In genomic region chr7:4764946-4765710, GRCm38 (mm10) we compare ENCODE assay signal across 22 mouse cellular contexts. TPM values are rescaled to one million over a fixed set of nuclear protein-coding genes. Genes with fewer than 3 reads are reported as not detected.
DNase-seq lines count a peak whose midpoint lies in the region; ATAC-seq and TF ChIP-seq lines count a peak whose summit lies in the region.
"Had no signal": no experiment of that assay in that cellular context is flagged by ENCODE, and none has a peak within 500 bp of the region (broad histone marks: within the 10 kb centered on the region; RNA-seq: fewer than 3 reads in every experiment).

No protein-coding gene starts in this region.

- WGBS in forebrain, embryonic 12.5 days = 5% methylated on average over 4 of the region's 4 CpGs
- WGBS in forebrain, postnatal 0 days = 3% methylated on average over 4 of the region's 4 CpGs
- 9% methylated on average over 4 of the region's 4 CpGs for WGBS in stomach, postnatal 0 days
- WGBS in kidney, embryonic 14.5 days = 20% methylated on average over 4 of the region's 4 CpGs

- TF ChIP-seq CTCF in forebrain, postnatal 0 days (IDR thresholded peaks at IDR 0.05; ENCODE audit: low read depth) = no peak
- TF ChIP-seq CTCF in stomach, postnatal 0 days (IDR thresholded peaks at IDR 0.05; ENCODE audit: low read depth) = no peak

- no peaks in the 10 kb centered on the region for H3K9me3 ChIP-seq in forebrain, embryonic 12.5 days
- H3K9me3 ChIP-seq in forebrain, postnatal 0 days (ENCODE audit: low read length) = no peaks in the 10 kb centered on the region
- no peaks in the 10 kb centered on the region for H3K9me3 ChIP-seq in stomach, postnatal 0 days (ENCODE audit: control insufficient read depth, low read length)
- H3K9me3 ChIP-seq in kidney, embryonic 14.5 days (ENCODE audit: control insufficient read depth, low read length) = 0 out of 2 replicates have a peak, but pooled peaks cover 3% of the 10 kb centered on the region
- H3K9me3 ChIP-seq: embryonic facial prominence, embryonic 13.5 days; hindbrain, embryonic 15.5 days had no signal

- no peak for ATAC-seq in forebrain, embryonic 12.5 days (ENCODE audit: low FRiP score)
- ATAC-seq in forebrain, postnatal 0 days = no peak
- ATAC-seq in stomach, postnatal 0 days (ENCODE audit: low FRiP score, low TSS enrichment) = no peak
- no peak for ATAC-seq in kidney, embryonic 14.5 days (ENCODE audit: low FRiP score, low TSS enrichment)

- no peak for TF ChIP-seq EP300 in stomach, postnatal 0 days (optimal IDR thresholded peaks at IDR 0.05)

- H3K4me3 ChIP-seq in forebrain, embryonic 12.5 days (replicated peaks) = no peak overlapping the region
- H3K4me3 ChIP-seq in forebrain, postnatal 0 days (ENCODE audit: low read depth, low read length) = no peak overlapping the region
- peak overlapping the region; percentile 10; the same call in 1 of the 2 replicates for H3K4me3 ChIP-seq in stomach, postnatal 0 days (ENCODE audit: low read depth, low read length)
- no peak overlapping the region for H3K4me3 ChIP-seq in kidney, embryonic 14.5 days (ENCODE audit: low read length)
- H3K4me3 ChIP-seq: embryonic facial prominence, embryonic 13.5 days; hindbrain, embryonic 15.5 days had no signal

- no peak for DNase-seq in forebrain, postnatal 0 days
- peak; percentile 39 for DNase-seq in layer of hippocampus, adult 9-11 months
- DNase-seq in layer of hippocampus, adult 18-20 months (ENCODE audit: low spot score in 2 of 2) = no peak
- peak; percentile 20 for DNase-seq in retina, postnatal 1 day
- no peak for DNase-seq in retina, embryonic 14.5 days (ENCODE audit: low spot score)
- no peak for DNase-seq in stomach, postnatal 0 days (ENCODE audit: low spot score)
- DNase-seq: cerebellum, adult 11-12 months; gastrocnemius, postnatal 10 days; kidney, adult 18-20 months; kidney, postnatal 4 days had no signal

- 0 out of 2 replicates have a peak overlapping the region, but pooled peaks have one; percentile 6 for H3K4me2 ChIP-seq in forebrain, embryonic 12.5 days
- H3K4me2 ChIP-seq in forebrain, postnatal 0 days (ENCODE audit: low read depth) = no peak overlapping the region
- H3K4me2 ChIP-seq in stomach, postnatal 0 days (replicated peaks; ENCODE audit: low read depth) = peak overlapping the region; percentile 38
- H3K4me2 ChIP-seq in kidney, embryonic 14.5 days (replicated peaks; ENCODE audit: low read depth, low read length) = no peak overlapping the region
- H3K4me2 ChIP-seq: embryonic facial prominence, embryonic 13.5 days; hindbrain, embryonic 15.5 days had no signal

- no peak overlapping the region for H3K9ac ChIP-seq in forebrain, embryonic 12.5 days
- no peak overlapping the region for H3K9ac ChIP-seq in forebrain, postnatal 0 days
- peak overlapping the region; percentile 5; the same call in 1 of the 2 replicates for H3K9ac ChIP-seq in stomach, postnatal 0 days (ENCODE audit: low read length)
- H3K9ac ChIP-seq in kidney, embryonic 14.5 days (ENCODE audit: low read depth, low read length) = no peak overlapping the region
- H3K9ac ChIP-seq: hindbrain, embryonic 15.5 days; liver, embryonic 14.5 days had no signal

- H3K27ac ChIP-seq in forebrain, embryonic 12.5 days = no peak overlapping the region
- no peak overlapping the region for H3K27ac ChIP-seq in forebrain, postnatal 0 days (ENCODE audit: low read depth, low read length)
- peak overlapping the region; percentile 56; the same call in 1 of the 2 replicates for H3K27ac ChIP-seq in stomach, postnatal 0 days (replicated peaks)
- H3K27ac ChIP-seq in kidney, embryonic 14.5 days (ENCODE audit: low read depth, low read length) = no peak overlapping the region
- H3K27ac ChIP-seq: embryonic facial prominence, embryonic 13.5 days; hindbrain, embryonic 15.5 days; liver, embryonic 14.5 days had no signal

- no peaks in the 10 kb centered on the region for H3K36me3 ChIP-seq in forebrain, embryonic 12.5 days (replicated peaks)
- H3K36me3 ChIP-seq in forebrain, postnatal 0 days (ENCODE audit: insufficient read depth) = no peaks in the 10 kb centered on the region
- no peaks in the 10 kb centered on the region for H3K36me3 ChIP-seq in stomach, postnatal 0 days (ENCODE audit: control insufficient read depth, insufficient read depth, low read length)
- no peaks in the 10 kb centered on the region for H3K36me3 ChIP-seq in kidney, embryonic 14.5 days (ENCODE audit: control insufficient read depth, insufficient read depth, low read length)
- H3K36me3 ChIP-seq: embryonic facial prominence, embryonic 13.5 days; hindbrain, embryonic 15.5 days had no signal

- H3K27me3 ChIP-seq in forebrain, embryonic 12.5 days = peaks cover 5% of the 10 kb centered on the region
- no peaks in the 10 kb centered on the region for H3K27me3 ChIP-seq in forebrain, postnatal 0 days (ENCODE audit: insufficient read depth, low read length)
- no peaks in the 10 kb centered on the region for H3K27me3 ChIP-seq in stomach, postnatal 0 days (ENCODE audit: control insufficient read depth, insufficient read depth, low read length)
- no peaks in the 10 kb centered on the region for H3K27me3 ChIP-seq in kidney, embryonic 14.5 days (ENCODE audit: control insufficient read depth, insufficient read depth, low read length)
- H3K27me3 ChIP-seq: embryonic facial prominence, embryonic 13.5 days; hindbrain, embryonic 15.5 days had no signal

- H3K4me1 ChIP-seq in forebrain, embryonic 12.5 days = peaks cover 16% of the 10 kb centered on the region
- no peaks in the 10 kb centered on the region for H3K4me1 ChIP-seq in forebrain, postnatal 0 days (ENCODE audit: insufficient read depth)
- H3K4me1 ChIP-seq in stomach, postnatal 0 days (replicated peaks; ENCODE audit: control insufficient read depth, insufficient read depth) = 0 out of 2 replicates have a peak, but pooled peaks cover 3% of the 10 kb centered on the region
- no peaks in the 10 kb centered on the region for H3K4me1 ChIP-seq in kidney, embryonic 14.5 days (ENCODE audit: control insufficient read depth, insufficient read depth, low read length)
- H3K4me1 ChIP-seq: hindbrain, embryonic 15.5 days had no signal

RNA-seq across cellular contexts. Expression of gene Fam71e2, which starts 6.0 kb away (rescaled TPM):
- not detected in 2 replicates for polyA plus RNA-seq in forebrain, embryonic 12.5 days (2016; fragmentation: Nextera tagmentation; extraction: Ambion mirVana)
- not detected in 2 replicates for total RNA-seq in forebrain, postnatal 0 days (2014; rRNA removed)
- not detected in 2 replicates for polyA plus RNA-seq in forebrain, postnatal 0 days (2015; fragmentation: Nextera tagmentation; extraction: Ambion mirVana)
- not detected for total RNA-seq in layer of hippocampus, adult 18-20 months (2021)
- polyA plus RNA-seq in stomach, postnatal 0 days (2015; fragmentation: Nextera tagmentation; extraction: Ambion mirVana) = not detected in 2 replicates
- not detected in 2 replicates for polyA plus RNA-seq in kidney, embryonic 14.5 days (2014; fragmentation: Nextera tagmentation; extraction: Ambion mirVana)
- total RNA-seq: common myeloid progenitor, adult 5-6 weeks; gastrocnemius, postnatal 10 days; heart, adult 8-10 months; left cerebral cortex, postnatal 10 days; megakaryocyte progenitor cell, adult 5-6 weeks; monocyte, adult 5-6 weeks; neutrophil, adult 5-6 weeks had no signal
- polyA plus RNA-seq: embryonic facial prominence, embryonic 13.5 days; heart, postnatal 0 days; hindbrain, embryonic 15.5 days; liver, embryonic 14.5 days had no signal

RNA-seq across cellular contexts. Expression of gene Cox6b2, which starts 12.2 kb away (rescaled TPM):
- 31.3 and 32.5 TPM in 2 replicates for polyA plus RNA-seq in forebrain, embryonic 12.5 days (2016; fragmentation: Nextera tagmentation; extraction: Ambion mirVana)
- 3.8 and 4.8 TPM in 2 replicates for total RNA-seq in forebrain, postnatal 0 days (2014; rRNA removed)
- 19.8 and 23.3 TPM in 2 replicates for polyA plus RNA-seq in forebrain, postnatal 0 days (2015; fragmentation: Nextera tagmentation; extraction: Ambion mirVana)
- total RNA-seq in layer of hippocampus, adult 18-20 months (2021) = 1 to 10 TPM; 9.0 to 9.6 TPM
- 43.1 and 46.5 TPM in 2 replicates for polyA plus RNA-seq in stomach, postnatal 0 days (2015; fragmentation: Nextera tagmentation; extraction: Ambion mirVana)
- polyA plus RNA-seq in kidney, embryonic 14.5 days (2014; fragmentation: Nextera tagmentation; extraction: Ambion mirVana) = 47.1 and 62.7 TPM in 2 replicates
- total RNA-seq: monocyte, adult 5-6 weeks; neutrophil, adult 5-6 weeks had no signal

RNA-seq across cellular contexts. Expression of gene Il11, which starts 17.5 kb away (rescaled TPM):
- polyA plus RNA-seq in forebrain, embryonic 12.5 days (2016; fragmentation: Nextera tagmentation; extraction: Ambion mirVana) = 0.24 and 0.77 TPM in 2 replicates
- total RNA-seq in forebrain, postnatal 0 days (2014; rRNA removed) = 1.2 and 2.6 TPM in 2 replicates
- polyA plus RNA-seq in forebrain, postnatal 0 days (2015; fragmentation: Nextera tagmentation; extraction: Ambion mirVana) = 1.2 and 2.1 TPM in 2 replicates
- total RNA-seq in layer of hippocampus, adult 18-20 months (2021) = under 1 TPM; 0.15 to 0.27 TPM
- polyA plus RNA-seq in stomach, postnatal 0 days (2015; fragmentation: Nextera tagmentation; extraction: Ambion mirVana) = 0.42 and 0.65 TPM in 2 replicates
- polyA plus RNA-seq in kidney, embryonic 14.5 days (2014; fragmentation: Nextera tagmentation; extraction: Ambion mirVana) = 0.31 TPM in 1 of 2 replicates, not detected in the other
- total RNA-seq: monocyte, adult 5-6 weeks; neutrophil, adult 5-6 weeks had no signal
- polyA plus RNA-seq: embryonic facial prominence, embryonic 13.5 days; heart, postnatal 0 days had no signal

RNA-seq across cellular contexts. Expression of gene Tmem190, which starts 17.6 kb away (rescaled TPM):
- not detected in 2 replicates for polyA plus RNA-seq in forebrain, embryonic 12.5 days (2016; fragmentation: Nextera tagmentation; extraction: Ambion mirVana)
- total RNA-seq in forebrain, postnatal 0 days (2014; rRNA removed) = not detected in 2 replicates
- polyA plus RNA-seq in forebrain, postnatal 0 days (2015; fragmentation: Nextera tagmentation; extraction: Ambion mirVana) = not detected in 2 replicates
- total RNA-seq in layer of hippocampus, adult 18-20 months (2021) = not detected
- 0.42 and 0.80 TPM in 2 replicates for polyA plus RNA-seq in stomach, postnatal 0 days (2015; fragmentation: Nextera tagmentation; extraction: Ambion mirVana)
- polyA plus RNA-seq in kidney, embryonic 14.5 days (2014; fragmentation: Nextera tagmentation; extraction: Ambion mirVana) = 0.63 TPM in 1 of 2 replicates, not detected in the other
- total RNA-seq: common myeloid progenitor, adult 5-6 weeks; gastrocnemius, postnatal 10 days; heart, adult 8-10 months; left cerebral cortex, postnatal 10 days; megakaryocyte progenitor cell, adult 5-6 weeks; monocyte, adult 5-6 weeks; neutrophil, adult 5-6 weeks had no signal
- polyA plus RNA-seq: embryonic facial prominence, embryonic 13.5 days; heart, postnatal 0 days; hindbrain, embryonic 15.5 days; liver, embryonic 14.5 days had no signal

RNA-seq across cellular contexts. Expression of gene Tmem238, which starts 24.3 kb away (rescaled TPM):
- 2.7 and 3.6 TPM in 2 replicates for polyA plus RNA-seq in forebrain, embryonic 12.5 days (2016; fragmentation: Nextera tagmentation; extraction: Ambion mirVana)
- total RNA-seq in forebrain, postnatal 0 days (2014; rRNA removed) = 7.3 and 10.1 TPM in 2 replicates
- polyA plus RNA-seq in forebrain, postnatal 0 days (2015; fragmentation: Nextera tagmentation; extraction: Ambion mirVana) = 13.3 and 15.0 TPM in 2 replicates
- total RNA-seq in layer of hippocampus, adult 18-20 months (2021) = 1 to 10 TPM; 2.8 to 2.9 TPM
- 69.0 and 70.7 TPM in 2 replicates for polyA plus RNA-seq in stomach, postnatal 0 days (2015; fragmentation: Nextera tagmentation; extraction: Ambion mirVana)
- 6.9 and 8.2 TPM in 2 replicates for polyA plus RNA-seq in kidney, embryonic 14.5 days (2014; fragmentation: Nextera tagmentation; extraction: Ambion mirVana)

Comparison
In these comparisons a context has a peak if more than half of its experiments do, and no peak if none do; other contexts are left out.
1. H3K4me2 ChIP-seq: peak in forebrain, embryonic 12.5 days (single experiment) and stomach, postnatal 0 days (single experiment); none in forebrain, postnatal 0 days (single experiment) and kidney, embryonic 14.5 days (single experiment).
2. DNase-seq: peak in layer of hippocampus, adult 9-11 months (single experiment) and retina, postnatal 1 day (single experiment); none in forebrain, postnatal 0 days (single experiment), layer of hippocampus, adult 18-20 months (0 of 2), retina, embryonic 14.5 days (single experiment) and stomach, postnatal 0 days (single experiment).